In the genomic region with DNA sequence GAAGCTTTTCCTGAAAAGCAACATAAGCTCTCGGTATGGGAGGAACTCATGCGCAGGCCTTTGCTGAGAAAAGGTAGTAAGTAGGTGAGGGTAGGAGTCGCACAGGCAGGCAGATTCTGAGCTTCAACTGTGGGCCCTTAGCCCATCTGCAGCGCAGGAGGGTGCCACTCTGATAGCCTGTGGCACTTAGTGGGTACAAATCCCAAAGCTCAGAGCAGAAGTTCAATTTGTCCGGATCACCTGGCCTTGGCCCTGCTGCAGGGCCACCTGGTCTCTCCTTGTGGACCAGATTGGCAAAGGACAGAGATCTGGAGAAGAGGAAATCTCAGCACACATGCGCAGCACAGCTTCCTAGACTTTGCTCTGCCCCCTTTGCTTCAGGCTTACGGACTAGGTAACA, we compare ENCODE assay signal across 25 mouse cellular contexts.
DNase-seq lines count a peak whose midpoint lies in the region; ATAC-seq and TF ChIP-seq lines count a peak whose summit lies in the region.
"Had no signal": no experiment of that assay in that cellular context is flagged by ENCODE, and none has a peak within 500 bp of the region (broad histone marks: within the 10 kb centered on the region; RNA-seq: fewer than 3 reads in every experiment).

No protein-coding gene starts in this region.

- H3K27ac ChIP-seq in forebrain, postnatal 0 days (ENCODE audit: low read depth, low read length): peak overlapping the region; percentile 46
- H3K27ac ChIP-seq in forebrain, embryonic 13.5 days: no peak overlapping the region
- H3K27ac ChIP-seq in lung, embryonic 14.5 days (ENCODE audit: low read depth): no peak overlapping the region
- H3K27ac ChIP-seq: forebrain, embryonic 10.5 days; heart, adult 2 months; heart, embryonic 13.5 days; hindbrain, postnatal 0 days; kidney, embryonic 15.5 days; limb, embryonic 10.5 days; liver, embryonic 15.5 days; macrophage; midbrain, embryonic 10.5 days had no signal

- no peak for TF ChIP-seq CTCF in forebrain, postnatal 0 days (IDR thresholded peaks at IDR 0.05; ENCODE audit: low read depth)
- no peak for TF ChIP-seq CTCF in lung, embryonic 14.5 days (IDR thresholded peaks at IDR 0.05; ENCODE audit: low read depth)

- no peak for ATAC-seq in forebrain, postnatal 0 days
- ATAC-seq in forebrain, embryonic 13.5 days: no peak
- no peak for ATAC-seq in lung, embryonic 14.5 days (ENCODE audit: insufficient read depth)
- no peak for ATAC-seq in monocyte, adult 5-6 weeks (replicated peaks; ENCODE audit: insufficient number of reproducible peaks, low FRiP score, low TSS enrichment, poor library complexity, severe bottlenecking)
- ATAC-seq: CD4-positive, CD25-positive, alpha-beta regulatory T cell, adult 4 months; hindbrain, postnatal 0 days had no signal

- WGBS in forebrain, postnatal 0 days: 88% methylated on average over 7 of the region's 7 CpGs
- 91% methylated on average over 7 of the region's 7 CpGs for WGBS in forebrain, embryonic 13.5 days
- 72% methylated on average over 7 of the region's 7 CpGs for WGBS in lung, embryonic 14.5 days

- no peak overlapping the region for H3K4me3 ChIP-seq in forebrain, postnatal 0 days (ENCODE audit: low read depth, low read length)
- no peak overlapping the region for H3K4me3 ChIP-seq in forebrain, embryonic 13.5 days
- H3K4me3 ChIP-seq in lung, embryonic 14.5 days (ENCODE audit: low read depth, low read length): no peak overlapping the region
- H3K4me3 ChIP-seq: forebrain, embryonic 10.5 days; heart, adult 2 months; heart, embryonic 13.5 days; kidney, embryonic 15.5 days; limb, embryonic 10.5 days; liver, embryonic 15.5 days; midbrain, embryonic 10.5 days had no signal

- no peak overlapping the region for H3K9ac ChIP-seq in forebrain, postnatal 0 days
- no peak overlapping the region for H3K9ac ChIP-seq in forebrain, embryonic 13.5 days
- no peak overlapping the region for H3K9ac ChIP-seq in lung, embryonic 14.5 days
- H3K9ac ChIP-seq: heart, embryonic 13.5 days; kidney, embryonic 15.5 days; liver, embryonic 15.5 days had no signal

- H3K9me3 ChIP-seq in forebrain, postnatal 0 days (ENCODE audit: low read length): no peaks in the 10 kb centered on the region
- H3K9me3 ChIP-seq in forebrain, embryonic 13.5 days (replicated peaks): no peaks in the 10 kb centered on the region
- no peaks in the 10 kb centered on the region for H3K9me3 ChIP-seq in lung, embryonic 14.5 days (ENCODE audit: low read depth, low read length)
- H3K9me3 ChIP-seq: kidney, embryonic 15.5 days; limb, embryonic 10.5 days; liver, embryonic 15.5 days; midbrain, embryonic 10.5 days had no signal

- H3K36me3 ChIP-seq in forebrain, postnatal 0 days (ENCODE audit: insufficient read depth): no peaks in the 10 kb centered on the region
- no peaks in the 10 kb centered on the region for H3K36me3 ChIP-seq in forebrain, embryonic 13.5 days (ENCODE audit: poor library complexity, severe bottlenecking)
- H3K36me3 ChIP-seq in lung, embryonic 14.5 days (ENCODE audit: insufficient read depth): no peaks in the 10 kb centered on the region
- H3K36me3 ChIP-seq: forebrain, embryonic 10.5 days; kidney, embryonic 15.5 days; limb, embryonic 10.5 days; liver, embryonic 15.5 days; midbrain, embryonic 10.5 days had no signal

- no peak overlapping the region for H3K4me2 ChIP-seq in forebrain, postnatal 0 days (ENCODE audit: low read depth)
- H3K4me2 ChIP-seq in forebrain, embryonic 13.5 days: no peak overlapping the region
- peak overlapping the region; percentile 3; the same call in 1 of the 2 replicates for H3K4me2 ChIP-seq in lung, embryonic 14.5 days
- H3K4me2 ChIP-seq: heart, embryonic 13.5 days; kidney, embryonic 15.5 days; liver, embryonic 15.5 days had no signal

- no peak for DNase-seq in forebrain, postnatal 0 days
- DNase-seq in lung, embryonic 14.5 days: no peak
- no peak for DNase-seq in lung, postnatal 36 days
- DNase-seq in cerebellum, postnatal 10 days: peak; percentile 63 to 74
- no peak for DNase-seq in urinary bladder, adult 2 months (ENCODE audit: low spot score)
- DNase-seq: adrenal gland, postnatal 36 days; gastrocnemius, postnatal 14 days; heart, adult 2 months; heart, postnatal 14 days; kidney, adult 11 months; kidney, postnatal 36 days; liver; thymus, adult 18-20 months; thymus, postnatal 4 days had no signal

- H3K27me3 ChIP-seq in forebrain, postnatal 0 days (ENCODE audit: insufficient read depth, low read length): no peaks in the 10 kb centered on the region
- H3K27me3 ChIP-seq in forebrain, embryonic 13.5 days: no peaks in the 10 kb centered on the region
- H3K27me3 ChIP-seq in lung, embryonic 14.5 days (ENCODE audit: insufficient read depth, low read length): no peaks in the 10 kb centered on the region
- H3K27me3 ChIP-seq: kidney, embryonic 15.5 days; liver, embryonic 15.5 days had no signal

- H3K4me1 ChIP-seq in forebrain, postnatal 0 days (ENCODE audit: insufficient read depth): peaks cover 5% of the 10 kb centered on the region
- H3K4me1 ChIP-seq in forebrain, embryonic 13.5 days: peaks cover 17% of the 10 kb centered on the region
- 0 out of 2 replicates have a peak, but pooled peaks cover 2% of the 10 kb centered on the region for H3K4me1 ChIP-seq in lung, embryonic 14.5 days (ENCODE audit: insufficient read depth)
- H3K4me1 ChIP-seq: heart, embryonic 13.5 days; kidney, embryonic 15.5 days; limb, embryonic 10.5 days; liver, embryonic 15.5 days; midbrain, embryonic 10.5 days had no signal

Comparison
In these comparisons a context has a peak if more than half of its experiments do, and no peak if none do; other contexts are left out.
1. DNase-seq: peak in cerebellum, postnatal 10 days (2 of 2); none in forebrain, postnatal 0 days (single experiment), lung, embryonic 14.5 days (single experiment), lung, postnatal 36 days (single experiment) and urinary bladder, adult 2 months (single experiment).